Mouse (Mus musculus) midbrain, embryonic 15.5 days (tissue): ENCODE results near the gene Cntnap2. TPM values are rescaled to one million over a fixed set of nuclear protein-coding genes. Genes with fewer than 3 reads are reported as not detected.

Source experiments
- ATAC-seq: fragments of 200-750 bp; cut with Nextera tagmentation; replicated peaks from 2 replicates; pipeline ENCODE4 v1.8.0; 2017; ENCODE audit warnings: moderate TSS enrichment
- H3K27ac ChIP-seq: fragments of 300-500 bp; sonication (generic); 2 replicates; pipeline ENCODE4 v1.5.1; 2015; ENCODE audit warnings: mild to moderate bottlenecking, inconsistent platforms
- H3K27me3 ChIP-seq: fragments of 300-500 bp; sonication (generic); replicated peaks from 2 replicates; pipeline ENCODE4 v1.6.1; 2015; ENCODE audit warnings: inconsistent platforms
- H3K36me3 ChIP-seq: fragments of 300-500 bp; sonication (generic); replicated peaks from 2 replicates; pipeline ENCODE4 v1.6.1; 2015; ENCODE audit warnings: inconsistent platforms
- H3K4me1 ChIP-seq: fragments of 300-500 bp; sonication (generic); 2 replicates; pipeline ENCODE4 v1.6.1; 2015; ENCODE audit warnings: inconsistent platforms
- H3K4me2 ChIP-seq: fragments of 300-500 bp; sonication (generic); 2 replicates; pipeline ENCODE4 v1.6.1; 2015; ENCODE audit warnings: inconsistent platforms, mild to moderate bottlenecking, moderate library complexity
- H3K4me3 ChIP-seq: fragments of 300-500 bp; sonication (generic); 2 replicates; pipeline ENCODE4 v1.5.1; 2015; ENCODE audit warnings: mild to moderate bottlenecking, inconsistent platforms
- H3K9ac ChIP-seq: fragments of 300-500 bp; sonication (generic); 2 replicates; pipeline ENCODE4 v1.6.1; 2015; ENCODE audit warnings: mild to moderate bottlenecking, inconsistent platforms
- H3K9me3 ChIP-seq: fragments of 300-500 bp; sonication (generic); 2 replicates; pipeline ENCODE4 v1.6.1; 2016; ENCODE audit warnings: inconsistent platforms
- WGBS: fragments of 180-500 bp; shearing (Covaris S2); methylation state at CpG from one replicate; pipeline ENCODE4 v1.1.7; 2015; ENCODE audit warnings: mixed read lengths; 5-methylcytosine and 5-hydroxymethylcytosine counted together
- polyA plus RNA-seq: library from polyadenylated mRNA; unstranded; fragments of >200 nt; fragmentation: Nextera tagmentation; extraction: Ambion mirVana; gene quantifications from 2 replicates; pipeline ENCODE4 v1.2.1, GENCODE M21; 2015

The Cntnap2 gene
- polyA plus RNA-seq, 1 experiment from 2014 or later: 68.3 TPM

DNA sequence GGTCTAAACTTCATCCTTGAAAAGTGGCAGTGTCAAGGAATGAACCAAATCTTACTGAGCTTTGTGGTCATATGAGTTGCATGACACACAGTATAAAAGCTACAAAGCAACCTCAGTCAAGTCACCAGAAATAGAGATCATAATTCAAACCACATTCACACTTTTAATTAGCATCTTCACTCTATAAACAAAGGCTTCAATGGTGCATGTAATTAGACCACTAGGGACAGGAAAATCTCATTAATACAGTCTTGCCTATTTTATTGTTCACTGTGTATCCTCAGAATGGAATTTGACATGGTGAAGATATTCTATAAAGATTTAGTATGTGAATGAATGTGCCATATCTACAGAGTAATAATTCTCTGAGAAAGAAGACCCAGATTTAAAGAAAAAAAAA, 2232.8 kb downstream of the Cntnap2 start:
- Histone ChIP-seq H3K4me1 (peaks cover 18% of the 10 kb centered on the region), H3K36me3 (no peaks in the 10 kb centered on the region), H3K4me3 (no peak overlapping the region), H3K27ac (no peak overlapping the region), H3K9me3 (no peaks in the 10 kb centered on the region), H3K9ac (no peak overlapping the region), H3K27me3 (no peaks in the 10 kb centered on the region), H3K4me2 (no peak overlapping the region)
- 0 out of 2 replicates have a peak, but pooled peaks have one; percentile 40 for ATAC-seq

DNA sequence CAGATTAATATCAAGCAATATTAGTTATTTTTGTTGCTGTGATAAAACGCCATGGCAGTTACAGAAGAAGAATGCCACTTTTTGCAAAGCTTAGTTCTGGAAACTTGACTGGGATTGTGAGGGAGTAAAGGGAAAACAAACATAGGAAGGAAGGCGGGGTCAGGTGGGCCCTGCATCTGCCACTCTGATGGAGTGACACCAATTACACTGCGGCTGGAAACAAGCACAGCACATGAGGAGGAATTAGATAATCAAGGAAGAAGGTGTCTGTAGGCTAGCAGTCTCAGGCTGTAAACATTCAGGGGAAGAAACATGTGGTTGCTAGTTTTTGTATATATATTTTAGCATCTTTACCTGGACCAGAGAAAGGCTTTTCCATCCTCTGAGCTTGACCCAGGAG, 2233.3 kb downstream of the Cntnap2 start:
- H3K4me3 ChIP-seq: no peak overlapping the region
- no peak overlapping the region for H3K4me2 ChIP-seq
- H3K27ac ChIP-seq: 0 out of 2 replicates have a peak overlapping the region, but pooled peaks have one; percentile 49
- no peaks in the 10 kb centered on the region for H3K36me3 ChIP-seq
- 75% methylated on average over 3 of the region's 3 CpGs for WGBS
- no peaks in the 10 kb centered on the region for H3K9me3 ChIP-seq
- H3K9ac ChIP-seq: no peak overlapping the region
- H3K4me1 ChIP-seq: peaks cover 15% of the 10 kb centered on the region
- H3K27me3 ChIP-seq: no peaks in the 10 kb centered on the region
- ATAC-seq: no peak

DNA sequence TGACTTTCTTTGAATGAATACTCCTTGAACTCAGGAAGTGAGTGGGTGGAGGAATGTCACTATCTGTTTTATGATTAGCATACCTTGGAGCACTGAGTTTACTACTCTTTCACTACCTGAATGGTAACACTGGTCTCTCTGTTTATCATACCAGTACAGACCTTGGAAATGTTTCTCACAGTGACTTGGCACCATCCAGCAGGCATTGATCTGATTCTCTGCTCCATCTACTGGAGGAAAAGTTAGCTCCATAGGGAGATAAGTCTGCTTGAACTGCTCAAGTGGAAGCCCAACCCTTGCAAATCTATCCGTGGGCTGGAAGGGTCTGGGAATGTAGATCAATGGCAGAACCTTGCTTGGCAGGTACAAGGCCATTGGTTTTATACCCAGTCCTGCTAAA, 2235.3 kb downstream of the Cntnap2 start:
- Histone ChIP-seq H3K4me3 (no peak overlapping the region), H3K4me1 (0 out of 2 replicates have a peak, but pooled peaks cover 2% of the 10 kb centered on the region), H3K36me3 (no peaks in the 10 kb centered on the region), H3K4me2 (no peak overlapping the region), H3K27ac (no peak overlapping the region), H3K9me3 (no peaks in the 10 kb centered on the region), H3K27me3 (no peaks in the 10 kb centered on the region), H3K9ac (no peak overlapping the region)
- ATAC-seq: no peak
- WGBS: 45% methylated on average over 1 of the region's 1 CpGs

DNA sequence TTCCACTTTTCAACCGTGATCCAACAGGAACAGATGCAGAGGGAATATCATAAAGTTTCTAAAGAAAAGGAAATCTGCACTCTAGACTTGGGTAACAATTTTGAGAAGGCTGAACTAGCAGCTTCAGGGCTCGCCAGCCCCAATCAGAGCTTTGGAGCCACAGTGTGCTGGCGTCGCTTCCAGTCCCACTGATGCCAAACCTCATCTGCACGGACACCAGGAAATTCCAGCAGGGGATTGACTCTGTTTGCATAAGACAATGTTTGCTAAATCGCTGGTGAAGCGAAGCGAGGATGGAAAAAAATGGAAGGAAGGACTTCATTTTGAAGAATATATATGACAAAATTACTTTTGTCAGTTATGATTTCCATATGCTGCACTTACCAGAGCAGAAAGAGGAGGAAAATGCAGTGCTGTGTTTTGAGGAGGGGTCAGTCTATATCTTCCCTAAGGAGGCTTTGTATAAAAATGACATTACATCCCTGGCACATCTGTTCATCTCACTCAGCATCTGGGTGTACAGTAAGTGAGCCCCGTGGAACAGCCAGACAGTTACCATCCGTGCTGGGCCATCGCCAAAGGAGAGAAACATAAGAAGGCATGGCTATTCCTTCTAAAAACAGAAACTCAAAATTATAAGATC, 2245.8 kb downstream of the Cntnap2 start:
- no peak overlapping the region for H3K9ac ChIP-seq

DNA sequence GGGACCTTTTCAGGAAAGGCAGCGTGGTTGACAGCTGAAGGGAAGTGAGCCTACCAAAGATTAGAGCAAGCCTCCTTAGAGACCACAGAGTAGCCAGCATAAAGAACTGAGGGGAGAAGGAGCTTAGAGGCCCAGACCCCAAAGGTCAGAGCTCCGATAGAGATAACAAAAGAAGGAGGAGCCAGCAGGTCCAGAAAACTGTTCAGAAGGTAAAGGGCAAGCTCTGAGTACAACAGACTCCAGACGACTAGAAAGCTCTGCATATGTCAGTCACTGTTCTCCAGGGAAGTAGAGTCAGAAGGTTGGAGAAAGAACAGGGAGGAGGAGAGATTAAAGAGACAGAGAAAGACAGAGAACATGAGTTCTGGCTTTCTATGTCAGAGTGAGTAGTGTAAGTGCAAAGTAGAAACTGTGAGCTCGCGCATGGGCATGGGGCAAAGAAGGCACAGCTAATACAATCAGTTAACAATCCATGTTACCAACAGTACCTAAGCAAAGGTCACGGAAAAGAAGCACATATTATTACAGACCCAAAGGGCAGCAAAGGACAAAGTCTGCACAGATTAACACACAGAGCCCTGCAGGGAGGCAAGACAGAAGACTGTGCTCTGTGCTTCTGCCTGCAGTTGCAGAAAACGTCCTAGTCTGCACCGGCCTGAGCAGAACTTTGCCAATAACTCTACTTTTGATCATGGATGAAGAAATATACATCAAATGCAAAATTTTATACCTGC, 2247.1 kb downstream of the Cntnap2 start:
- H3K9ac ChIP-seq: no peak overlapping the region
- no peak overlapping the region for H3K4me3 ChIP-seq
- 42% methylated on average over 8 of the region's 8 CpGs for WGBS
- H3K27me3 ChIP-seq: no peaks in the 10 kb centered on the region
- peaks cover 9% of the 10 kb centered on the region; the same call in 1 of the 2 replicates for H3K4me1 ChIP-seq
- H3K4me2 ChIP-seq: no peak overlapping the region
- no peak overlapping the region for H3K27ac ChIP-seq
- no peaks in the 10 kb centered on the region for H3K36me3 ChIP-seq
- no peaks in the 10 kb centered on the region for H3K9me3 ChIP-seq
- 0 out of 2 replicates have a peak, but pooled peaks have one; percentile 45 for ATAC-seq

More for the DNA sequence above, 2245.8 kb downstream of the Cntnap2 start:
- no peak overlapping the region for H3K4me2 ChIP-seq
- peaks cover 9% of the 10 kb centered on the region; the same call in 1 of the 2 replicates for H3K4me1 ChIP-seq
- no peak overlapping the region for H3K4me3 ChIP-seq
- H3K27me3 ChIP-seq: no peaks in the 10 kb centered on the region
- no peak for ATAC-seq
- H3K9me3 ChIP-seq: no peaks in the 10 kb centered on the region
- no peaks in the 10 kb centered on the region for H3K36me3 ChIP-seq
- no peak overlapping the region for H3K27ac ChIP-seq
- 66% methylated on average over 11 of the region's 11 CpGs for WGBS

DNA sequence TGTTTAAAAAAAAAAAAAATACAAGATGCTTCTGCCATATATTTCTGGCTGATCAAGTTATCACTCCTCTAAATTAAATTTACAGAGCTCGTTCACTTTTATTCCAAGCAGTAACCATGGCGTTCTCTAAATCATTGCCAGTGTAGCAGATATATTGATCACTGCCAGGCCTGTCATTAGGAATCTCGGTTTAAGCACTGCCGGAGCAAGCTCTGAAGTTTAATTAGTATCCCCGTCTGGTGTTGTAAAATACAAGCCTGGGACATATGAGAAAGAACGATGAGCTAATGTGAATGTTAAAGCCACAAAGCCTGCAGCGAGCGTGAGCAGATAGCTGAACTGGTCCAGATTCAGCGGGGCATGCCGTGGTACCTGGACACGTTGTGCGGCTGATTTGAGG, 2247.8 kb downstream of the Cntnap2 start:
- no peak overlapping the region for H3K4me3 ChIP-seq
- H3K36me3 ChIP-seq: no peaks in the 10 kb centered on the region
- WGBS: 70% methylated on average over 12 of the region's 12 CpGs
- no peak for ATAC-seq
- H3K27ac ChIP-seq: no peak overlapping the region
- no peak overlapping the region for H3K4me2 ChIP-seq
- H3K27me3 ChIP-seq: no peaks in the 10 kb centered on the region
- no peak overlapping the region for H3K9ac ChIP-seq
- H3K4me1 ChIP-seq: peaks cover 9% of the 10 kb centered on the region; the same call in 1 of the 2 replicates
- no peaks in the 10 kb centered on the region for H3K9me3 ChIP-seq

DNA sequence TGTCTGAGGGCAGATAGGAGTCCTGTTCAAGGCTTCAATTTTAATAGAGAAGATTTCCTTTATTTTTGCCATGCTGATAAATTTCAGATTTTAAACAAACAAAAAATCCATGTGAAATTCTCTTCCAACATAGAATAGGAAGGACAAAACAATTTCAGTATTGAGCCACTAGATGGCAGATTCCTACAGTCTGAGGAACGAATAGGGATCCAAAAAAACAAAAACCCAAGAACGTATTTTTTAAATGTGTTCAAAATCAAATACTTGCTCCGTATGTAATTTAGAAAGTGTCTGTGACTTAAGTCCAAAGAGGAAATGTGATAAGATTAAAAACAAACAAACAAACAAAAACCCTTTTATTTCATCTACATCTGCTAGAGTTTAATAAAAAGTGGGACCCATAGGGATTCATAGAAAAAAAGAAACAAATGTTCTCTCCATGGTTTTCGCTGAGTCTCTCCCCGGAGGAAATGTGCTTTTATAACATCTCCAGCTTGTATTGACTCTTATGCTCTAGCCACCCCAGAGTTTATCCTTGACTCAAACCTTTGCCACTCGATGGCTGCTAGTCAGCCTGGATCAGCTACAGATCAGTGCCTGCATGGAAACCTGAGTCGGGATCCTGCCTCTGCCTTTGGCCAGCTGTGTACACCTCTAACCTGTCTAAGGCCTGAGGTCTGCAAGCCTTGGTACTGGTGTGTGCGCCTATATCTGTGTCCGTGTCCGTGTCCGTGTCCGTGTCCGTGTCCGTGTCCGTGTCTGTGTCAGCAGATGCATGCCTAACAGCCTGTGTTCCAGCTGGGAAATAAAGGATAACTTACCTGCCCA, 2255.6 kb downstream of the Cntnap2 start:
- no peak overlapping the region for H3K9ac ChIP-seq
- H3K4me2 ChIP-seq: peak overlapping the region; percentile 37
- WGBS: 58% methylated on average over 15 of the region's 15 CpGs

DNA sequence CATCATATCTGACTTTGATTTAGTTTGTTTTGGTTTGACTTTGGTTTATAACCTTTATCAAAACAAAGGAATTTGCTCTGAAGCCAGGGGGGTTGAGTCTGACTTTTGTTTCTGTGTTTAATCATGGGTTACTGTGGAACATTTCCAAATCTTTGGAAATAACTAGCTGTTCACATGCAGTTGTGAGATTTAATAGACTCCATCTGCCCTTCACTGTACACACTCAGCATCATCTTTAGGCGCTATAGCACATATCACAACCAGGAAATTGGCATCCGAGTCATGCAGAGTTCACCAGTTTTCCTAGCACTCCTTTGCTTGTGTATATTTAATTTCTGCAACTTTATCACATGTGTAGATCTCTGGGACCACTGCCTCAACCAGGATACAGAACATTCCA, 2256.3 kb downstream of the Cntnap2 start:
- no peaks in the 10 kb centered on the region for H3K9me3 ChIP-seq
- no peak overlapping the region for H3K4me3 ChIP-seq
- H3K4me2 ChIP-seq: no peak overlapping the region; the same call in 1 of the 2 replicates
- H3K9ac ChIP-seq: no peak overlapping the region
- no peak overlapping the region for H3K27ac ChIP-seq
- no peak for ATAC-seq
- H3K27me3 ChIP-seq: no peaks in the 10 kb centered on the region
- H3K4me1 ChIP-seq: peaks cover 12% of the 10 kb centered on the region
- no peaks in the 10 kb centered on the region for H3K36me3 ChIP-seq
- 86% methylated on average over 2 of the region's 2 CpGs for WGBS

More for the DNA sequence above, 2255.6 kb downstream of the Cntnap2 start:
- Histone ChIP-seq H3K36me3 (no peaks in the 10 kb centered on the region), H3K4me3 (peak overlapping the region; percentile 22), H3K27ac (no peak overlapping the region), H3K9me3 (no peaks in the 10 kb centered on the region), H3K27me3 (no peaks in the 10 kb centered on the region), H3K4me1 (peaks cover 11% of the 10 kb centered on the region)
- ATAC-seq: 0 out of 2 replicates have a peak, but pooled peaks have one; percentile 44

DNA sequence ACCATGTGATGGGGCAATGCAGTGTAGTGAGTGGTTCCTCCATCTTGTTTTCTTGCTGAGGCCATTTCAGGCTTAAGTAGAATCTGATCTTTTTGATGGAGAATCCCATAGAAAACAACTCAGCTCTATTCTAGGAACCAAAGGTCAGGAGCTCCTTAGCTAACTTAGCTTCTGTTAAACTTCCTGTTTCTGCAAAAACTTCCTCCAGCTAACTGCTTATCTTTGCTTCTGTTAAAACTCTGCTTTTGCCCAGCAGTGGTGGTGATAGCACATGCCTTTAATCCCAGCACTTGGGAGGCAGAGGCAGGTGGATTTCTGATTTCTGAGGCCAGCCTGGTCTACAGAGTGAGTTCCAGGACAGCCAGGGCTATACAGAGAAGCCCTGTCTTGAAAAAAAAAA, 2258.1 kb downstream of the Cntnap2 start:
- ATAC-seq: no peak
- Histone ChIP-seq H3K27ac (no peak overlapping the region), H3K9ac (no peak overlapping the region), H3K9me3 (no peaks in the 10 kb centered on the region), H3K4me1 (peaks cover 12% of the 10 kb centered on the region), H3K4me3 (no peak overlapping the region), H3K4me2 (no peak overlapping the region), H3K27me3 (no peaks in the 10 kb centered on the region), H3K36me3 (no peaks in the 10 kb centered on the region)

DNA sequence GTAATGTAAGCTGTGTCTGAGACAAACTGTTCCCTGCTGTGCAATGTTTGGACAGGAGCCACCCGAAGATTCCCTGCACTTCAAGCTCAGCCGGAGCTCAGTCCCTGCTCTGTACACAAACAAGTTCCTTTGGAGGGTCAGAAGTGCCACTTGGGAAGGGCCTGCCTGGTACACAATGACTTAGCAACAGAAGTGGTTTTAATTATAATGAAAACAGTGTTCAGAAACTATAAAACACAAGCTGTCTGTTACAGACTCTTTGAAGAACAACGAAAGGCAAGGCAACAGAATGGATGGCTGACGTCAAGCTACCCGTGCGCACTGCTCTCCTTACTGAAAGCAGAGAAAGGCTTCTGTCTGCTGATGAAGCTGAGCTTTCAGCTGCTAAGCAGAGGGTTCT, 2259.5 kb downstream of the Cntnap2 start:
- 0 out of 2 replicates have a peak overlapping the region, but pooled peaks have one; percentile 29 for H3K9ac ChIP-seq
- peak; percentile 78 for ATAC-seq
- H3K9me3 ChIP-seq: no peaks in the 10 kb centered on the region
- 3% methylated on average over 6 of the region's 6 CpGs for WGBS
- H3K4me1 ChIP-seq: peaks cover 12% of the 10 kb centered on the region
- H3K27ac ChIP-seq: peak overlapping the region; percentile 69
- peak overlapping the region; percentile 16; the same call in 1 of the 2 replicates for H3K4me3 ChIP-seq
- no peaks in the 10 kb centered on the region for H3K27me3 ChIP-seq
- peak overlapping the region; percentile 38 for H3K4me2 ChIP-seq
- no peaks in the 10 kb centered on the region for H3K36me3 ChIP-seq

DNA sequence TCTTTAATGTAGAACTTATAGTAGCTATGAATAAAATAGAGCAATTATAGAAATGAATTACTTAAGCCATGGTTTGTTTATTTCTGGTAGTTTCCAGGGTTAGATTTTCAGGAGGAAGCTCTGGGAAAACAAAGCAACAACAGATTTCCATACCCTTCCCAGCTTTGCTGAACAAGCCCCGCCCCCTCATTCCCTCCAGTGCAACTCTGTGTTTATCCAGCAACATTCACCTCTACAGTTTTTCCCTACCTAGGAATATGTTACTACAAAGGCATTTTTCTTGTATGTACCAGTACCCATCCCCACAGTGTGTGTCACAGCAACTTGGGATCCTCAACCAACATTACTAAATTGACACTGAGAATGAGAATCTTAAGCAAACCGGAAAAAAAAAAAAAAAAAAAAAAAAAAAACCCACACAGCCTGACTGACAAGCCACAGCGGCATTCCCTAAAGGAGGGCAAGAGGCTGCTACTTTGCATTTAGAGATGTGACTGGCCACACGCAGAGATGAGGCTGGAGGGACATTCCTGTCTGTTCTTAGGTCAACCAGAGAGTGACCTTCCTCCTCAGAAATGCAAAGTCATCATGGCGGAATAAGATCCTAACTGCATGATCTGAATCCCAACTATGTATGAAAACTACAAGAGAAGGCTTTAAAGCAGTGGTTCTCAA, 2260.3 kb downstream of the Cntnap2 start:
- Histone ChIP-seq H3K4me3 (no peak overlapping the region), H3K9ac (no peak overlapping the region), H3K27me3 (no peaks in the 10 kb centered on the region), H3K27ac (no peak overlapping the region), H3K36me3 (no peaks in the 10 kb centered on the region), H3K9me3 (no peaks in the 10 kb centered on the region), H3K4me2 (peak overlapping the region; percentile 38), H3K4me1 (peaks cover 12% of the 10 kb centered on the region)
- peak; percentile 67; the same call in 1 of the 2 replicates for ATAC-seq
- 5% methylated on average over 5 of the region's 5 CpGs for WGBS
